In genomic region chr12:119325400-119325799, GRCm38 (mm10) we compare ENCODE assay signal across 14 mouse cellular contexts. TPM values are rescaled to one million over a fixed set of nuclear protein-coding genes. Genes with fewer than 3 reads are reported as not detected.
A peak's percentile ranks its signal among the peaks of the same experiment; 100 is the strongest.
DNase-seq lines count a peak whose midpoint lies in the region; ATAC-seq and TF ChIP-seq lines count a peak whose summit lies in the region.
"Had no signal": no experiment of that assay in that cellular context is flagged by ENCODE, and none has a peak within 500 bp of the region (broad histone marks: within the 10 kb centered on the region; RNA-seq: fewer than 3 reads in every experiment).

No protein-coding gene starts in this region.

- H3K9me3 ChIP-seq in intestine, postnatal 0 days (ENCODE audit: control insufficient read depth) = no peaks in the 10 kb centered on the region
- no peaks in the 10 kb centered on the region for H3K9me3 ChIP-seq in intestine, embryonic 15.5 days
- no peaks in the 10 kb centered on the region for H3K9me3 ChIP-seq in midbrain, embryonic 14.5 days (ENCODE audit: control insufficient read depth, low read length)
- no peaks in the 10 kb centered on the region for H3K9me3 ChIP-seq in midbrain, embryonic 11.5 days (ENCODE audit: control insufficient read depth, low read length)
- H3K9me3 ChIP-seq: forebrain, embryonic 15.5 days; heart, embryonic 15.5 days; liver, embryonic 13.5 days had no signal

- H3K4me1 ChIP-seq in intestine, postnatal 0 days (replicated peaks; ENCODE audit: control insufficient read depth, insufficient read depth, low read length) = no peaks in the 10 kb centered on the region
- no peaks in the 10 kb centered on the region for H3K4me1 ChIP-seq in intestine, embryonic 15.5 days (replicated peaks)
- H3K4me1 ChIP-seq in midbrain, embryonic 14.5 days (ENCODE audit: control insufficient read depth, insufficient read depth, low read length) = no peaks in the 10 kb centered on the region
- H3K4me1 ChIP-seq in midbrain, embryonic 11.5 days (ENCODE audit: control insufficient read depth, insufficient read depth, low read length) = no peaks in the 10 kb centered on the region
- H3K4me1 ChIP-seq: forebrain, embryonic 15.5 days; heart, embryonic 15.5 days; liver, embryonic 13.5 days had no signal

- H3K27ac ChIP-seq in intestine, postnatal 0 days (ENCODE audit: low read depth, low read length) = no peak overlapping the region
- H3K27ac ChIP-seq in intestine, embryonic 15.5 days = no peak overlapping the region
- H3K27ac ChIP-seq in midbrain, embryonic 14.5 days (replicated peaks; ENCODE audit: low read depth, low read length) = no peak overlapping the region
- no peak overlapping the region for H3K27ac ChIP-seq in midbrain, embryonic 11.5 days (ENCODE audit: low read depth, low read length)
- H3K27ac ChIP-seq: forebrain, embryonic 15.5 days; heart, embryonic 15.5 days; liver, embryonic 13.5 days had no signal

- H3K4me3 ChIP-seq in intestine, postnatal 0 days (ENCODE audit: low read depth, low read length) = no peak overlapping the region
- no peak overlapping the region for H3K4me3 ChIP-seq in intestine, embryonic 15.5 days (replicated peaks)
- no peak overlapping the region for H3K4me3 ChIP-seq in midbrain, embryonic 14.5 days (replicated peaks; ENCODE audit: low read depth, low read length)
- H3K4me3 ChIP-seq in midbrain, embryonic 11.5 days (ENCODE audit: low read depth, low read length) = no peak overlapping the region
- H3K4me3 ChIP-seq: forebrain, embryonic 15.5 days; heart, embryonic 15.5 days; liver, embryonic 13.5 days; myocyte had no signal

- no peak for ATAC-seq in intestine, postnatal 0 days
- no peak for ATAC-seq in intestine, embryonic 15.5 days
- no peak for ATAC-seq in midbrain, embryonic 14.5 days (ENCODE audit: low FRiP score, low TSS enrichment)
- no peak for ATAC-seq in midbrain, embryonic 11.5 days (ENCODE audit: low FRiP score)
- ATAC-seq: forebrain, embryonic 15.5 days had no signal

- TF ChIP-seq CTCF in intestine, postnatal 0 days (IDR thresholded peaks at IDR 0.05; ENCODE audit: low read depth) = peak; percentile 55
- TF ChIP-seq CTCF in brain, embryonic 14.5 days (IDR thresholded peaks at IDR 0.05; ENCODE audit: borderline replicate concordance, extremely low read depth, insufficient read depth, insufficient read length) = peak; percentile 30; the same call in 1 of the 2 replicates

- no peak overlapping the region for H3K9ac ChIP-seq in intestine, postnatal 0 days (ENCODE audit: low read depth, low read length)
- no peak overlapping the region for H3K9ac ChIP-seq in intestine, embryonic 15.5 days
- no peak overlapping the region for H3K9ac ChIP-seq in midbrain, embryonic 14.5 days (replicated peaks; ENCODE audit: low read length)
- H3K9ac ChIP-seq in midbrain, embryonic 11.5 days (ENCODE audit: low read length) = no peak overlapping the region
- H3K9ac ChIP-seq: forebrain, embryonic 15.5 days; heart, embryonic 15.5 days; liver, embryonic 13.5 days had no signal

- H3K27me3 ChIP-seq in intestine, postnatal 0 days (replicated peaks; ENCODE audit: control insufficient read depth, insufficient read depth, low read length) = no peaks in the 10 kb centered on the region
- no peaks in the 10 kb centered on the region for H3K27me3 ChIP-seq in intestine, embryonic 15.5 days (replicated peaks)
- H3K27me3 ChIP-seq in midbrain, embryonic 14.5 days (ENCODE audit: control insufficient read depth, insufficient read depth, low read length) = no peaks in the 10 kb centered on the region
- H3K27me3 ChIP-seq in midbrain, embryonic 11.5 days (ENCODE audit: control insufficient read depth, insufficient read depth, low read length) = no peaks in the 10 kb centered on the region
- H3K27me3 ChIP-seq: forebrain, embryonic 15.5 days; heart, embryonic 15.5 days; liver, embryonic 13.5 days had no signal

- peak; percentile 39 for DNase-seq in midbrain, embryonic 14.5 days
- no peak for DNase-seq in midbrain, embryonic 11.5 days (ENCODE audit: low spot score, missing footprints)
- peak; percentile 52 for DNase-seq in brain, embryonic 14.5 days (ENCODE audit: low read depth)
- DNase-seq in testis, postnatal 10 days (ENCODE audit: low spot score) = no peak
- no peak for DNase-seq in spleen, adult 18-20 months
- DNase-seq: cerebellum, adult 2 months; liver, embryonic 13.5 days; right cerebral cortex, postnatal 4 days; thymus, postnatal 4 days had no signal

- no peak overlapping the region for H3K4me2 ChIP-seq in intestine, postnatal 0 days (replicated peaks; ENCODE audit: low read depth)
- no peak overlapping the region for H3K4me2 ChIP-seq in intestine, embryonic 15.5 days (replicated peaks)
- H3K4me2 ChIP-seq in midbrain, embryonic 14.5 days (ENCODE audit: low read length) = no peak overlapping the region
- no peak overlapping the region for H3K4me2 ChIP-seq in midbrain, embryonic 11.5 days
- H3K4me2 ChIP-seq: forebrain, embryonic 15.5 days; heart, embryonic 15.5 days; liver, embryonic 13.5 days had no signal

- no peak for TF ChIP-seq POLR2A in brain, embryonic 14.5 days (IDR thresholded peaks at IDR 0.05; ENCODE audit: borderline replicate concordance, extremely low read depth, insufficient read depth, insufficient read length, poor library complexity, severe bottlenecking)

- no peaks in the 10 kb centered on the region for H3K36me3 ChIP-seq in intestine, postnatal 0 days (ENCODE audit: control insufficient read depth, insufficient read depth)
- H3K36me3 ChIP-seq in intestine, embryonic 15.5 days = no peaks in the 10 kb centered on the region
- H3K36me3 ChIP-seq in midbrain, embryonic 14.5 days (ENCODE audit: control insufficient read depth, insufficient read depth, low read length) = no peaks in the 10 kb centered on the region
- no peaks in the 10 kb centered on the region for H3K36me3 ChIP-seq in midbrain, embryonic 11.5 days (ENCODE audit: control insufficient read depth, insufficient read depth, low read length)
- H3K36me3 ChIP-seq: forebrain, embryonic 15.5 days; heart, embryonic 15.5 days; liver, embryonic 13.5 days had no signal

RNA-seq across cellular contexts. Expression of gene Macc1, which starts 11.3 kb away (rescaled TPM):
- polyA plus RNA-seq in intestine, postnatal 0 days (2015; fragmentation: Nextera tagmentation; extraction: Ambion mirVana) = 0.43 and 0.47 TPM in 2 replicates
- polyA plus RNA-seq in intestine, embryonic 15.5 days (2015; fragmentation: Nextera tagmentation; extraction: Ambion mirVana) = 2.1 and 2.7 TPM in 2 replicates
- 0.05 TPM in 1 of 2 replicates, not detected in the other for polyA plus RNA-seq in midbrain, embryonic 14.5 days (2014; fragmentation: Nextera tagmentation; extraction: Ambion mirVana)
- polyA plus RNA-seq in midbrain, embryonic 11.5 days (2014; fragmentation: Nextera tagmentation; extraction: Ambion mirVana) = 0.05 and 0.17 TPM in 2 replicates
- polyA plus RNA-seq in brain, embryonic 14.5 days (2012; rRNA removed) = 0.06 and 0.11 TPM in 2 replicates
- polyA plus RNA-seq: cerebellum, adult 2 months; forebrain, embryonic 15.5 days; liver, embryonic 13.5 days had no signal

Comparison
In these comparisons a context has a peak if more than half of its experiments do, and no peak if none do; other contexts are left out.
1. DNase-seq: peak in midbrain, embryonic 14.5 days (single experiment) and brain, embryonic 14.5 days (single experiment); none in midbrain, embryonic 11.5 days (single experiment), testis, postnatal 10 days (single experiment) and spleen, adult 18-20 months (0 of 2).